In genomic region chr14:124675142-124675653, GRCm38 (mm10) we compare ENCODE assay signal across 7 mouse cellular contexts. TPM values are rescaled to one million over a fixed set of nuclear protein-coding genes. Genes with fewer than 3 reads are reported as not detected.
A peak's percentile ranks its signal among the peaks of the same experiment; 100 is the strongest.
DNase-seq lines count a peak whose midpoint lies in the region; ATAC-seq lines count a peak whose summit lies in the region.

No protein-coding gene starts in this region.

- H3K4me2 ChIP-seq in embryonic facial prominence, embryonic 12.5 days (replicated peaks): peak overlapping the region; percentile 72
- H3K4me2 ChIP-seq in hindbrain, embryonic 16.5 days (ENCODE audit: low read length): peak overlapping the region; percentile 79
- peak overlapping the region; percentile 59 for H3K4me2 ChIP-seq in liver, embryonic 11.5 days

- H3K9me3 ChIP-seq in embryonic facial prominence, embryonic 12.5 days: no peaks in the 10 kb centered on the region
- no peaks in the 10 kb centered on the region for H3K9me3 ChIP-seq in hindbrain, embryonic 16.5 days (ENCODE audit: control insufficient read depth, low read length)
- H3K9me3 ChIP-seq in liver, embryonic 11.5 days (ENCODE audit: control insufficient read depth, low read length): no peaks in the 10 kb centered on the region

- H3K4me3 ChIP-seq in embryonic facial prominence, embryonic 12.5 days: peak overlapping the region; percentile 36
- peak overlapping the region; percentile 65 for H3K4me3 ChIP-seq in hindbrain, embryonic 16.5 days (ENCODE audit: low read length)
- H3K4me3 ChIP-seq in liver, embryonic 11.5 days (ENCODE audit: low read depth, low read length): peak overlapping the region; percentile 31

- H3K27ac ChIP-seq in embryonic facial prominence, embryonic 12.5 days: no peak overlapping the region
- peak overlapping the region; percentile 72 for H3K27ac ChIP-seq in hindbrain, embryonic 16.5 days (ENCODE audit: low read depth, low read length)
- no peak overlapping the region for H3K27ac ChIP-seq in liver, embryonic 11.5 days (ENCODE audit: low read depth, low read length)

- peak overlapping the region; percentile 0; the same call in 1 of the 2 replicates for H3K9ac ChIP-seq in embryonic facial prominence, embryonic 12.5 days
- peak overlapping the region; percentile 74 for H3K9ac ChIP-seq in hindbrain, embryonic 16.5 days (ENCODE audit: low read depth, low read length)
- no peak overlapping the region for H3K9ac ChIP-seq in liver, embryonic 11.5 days (ENCODE audit: low read depth, low read length)

- 3% methylated on average over 21 of the region's 21 CpGs for WGBS in embryonic facial prominence, embryonic 12.5 days
- 0% methylated on average over 21 of the region's 21 CpGs for WGBS in hindbrain, embryonic 16.5 days
- WGBS in liver, embryonic 11.5 days: 5% methylated on average over 21 of the region's 21 CpGs

- DNase-seq in thymus, postnatal 4 days: peak; percentile 4
- DNase-seq in thymus, postnatal 14 days: no peak
- DNase-seq in liver, embryonic 11.5 days (ENCODE audit: low spot score): no peak
- peak; percentile 32 to 49 for DNase-seq in right cerebral cortex, postnatal 36 days (ENCODE audit: low spot score in 2 of 2)
- no peak for DNase-seq in gastrocnemius, postnatal 4 days (ENCODE audit: low spot score in 2 of 2)

- peaks cover 24% of the 10 kb centered on the region for H3K27me3 ChIP-seq in embryonic facial prominence, embryonic 12.5 days
- no peaks in the 10 kb centered on the region for H3K27me3 ChIP-seq in hindbrain, embryonic 16.5 days (replicated peaks; ENCODE audit: control insufficient read depth, insufficient read depth, low read length)
- H3K27me3 ChIP-seq in liver, embryonic 11.5 days (replicated peaks; ENCODE audit: control insufficient read depth, insufficient read depth, low read length): peaks cover 15% of the 10 kb centered on the region

- H3K4me1 ChIP-seq in embryonic facial prominence, embryonic 12.5 days: peaks cover 16% of the 10 kb centered on the region
- H3K4me1 ChIP-seq in hindbrain, embryonic 16.5 days (ENCODE audit: control insufficient read depth, insufficient read depth, low read depth, low read length): peaks cover 5% of the 10 kb centered on the region
- no peaks in the 10 kb centered on the region for H3K4me1 ChIP-seq in liver, embryonic 11.5 days (replicated peaks; ENCODE audit: control insufficient read depth, insufficient read depth, low read length)

- ATAC-seq in embryonic facial prominence, embryonic 12.5 days (ENCODE audit: insufficient number of reproducible peaks, insufficient read depth, low FRiP score, low TSS enrichment): peak; percentile 44; the same call in 1 of the 2 replicates
- ATAC-seq in hindbrain, embryonic 16.5 days: peak; percentile 66
- peak; percentile 35 for ATAC-seq in liver, embryonic 11.5 days (replicated peaks; ENCODE audit: low FRiP score)

- no peaks in the 10 kb centered on the region for H3K36me3 ChIP-seq in embryonic facial prominence, embryonic 12.5 days
- H3K36me3 ChIP-seq in hindbrain, embryonic 16.5 days (ENCODE audit: control insufficient read depth, insufficient read depth, low read length): no peaks in the 10 kb centered on the region
- no peaks in the 10 kb centered on the region for H3K36me3 ChIP-seq in liver, embryonic 11.5 days (ENCODE audit: control insufficient read depth, insufficient read depth, low read length)

RNA-seq across cellular contexts. Expression of gene Fgf14, which starts 1.7 kb away (rescaled TPM):
- polyA plus RNA-seq in embryonic facial prominence, embryonic 12.5 days (2016; fragmentation: Nextera tagmentation; extraction: Ambion mirVana): 1.4 and 2.0 TPM in 2 replicates
- 36.2 and 38.6 TPM in 2 replicates for polyA plus RNA-seq in hindbrain, embryonic 16.5 days (2015; fragmentation: Nextera tagmentation; extraction: Ambion mirVana)
- 0.13 and 0.22 TPM in 2 replicates for polyA plus RNA-seq in liver, embryonic 11.5 days (2014; fragmentation: Nextera tagmentation; extraction: Ambion mirVana)
- under 1 TPM in 1 of 2 experiments, not detected in 1; 0.10 TPM for total RNA-seq in gastrocnemius, postnatal 4 days (2021)

Comparison
In these comparisons a context has a peak if more than half of its experiments do, and no peak if none do; other contexts are left out.
1. DNase-seq: peak in thymus, postnatal 4 days (single experiment) and right cerebral cortex, postnatal 36 days (2 of 2); none in thymus, postnatal 14 days (single experiment), liver, embryonic 11.5 days (single experiment) and gastrocnemius, postnatal 4 days (0 of 2).
2. RNA of gene Fgf14, which starts 1.7 kb away (polyA plus RNA-seq): 36.2 to 38.6 TPM in hindbrain, embryonic 16.5 days; 1.4 to 2.0 TPM in embryonic facial prominence, embryonic 12.5 days and 0.13 to 0.22 TPM in liver, embryonic 11.5 days; every median in the first group is over 10 times any median in the second.
3. Peak in every context shown above with its lines, with median percentiles within 50 percentile points of each other: ATAC-seq, H3K4me2 ChIP-seq and H3K4me3 ChIP-seq.